Mouse (Mus musculus) cerebellum, adult 2 months (tissue): ENCODE data around the gene Gm13694. TPM values are rescaled to one million over a fixed set of nuclear protein-coding genes. Genes with fewer than 3 reads are reported as not detected.
"Not testable (repeated sequence)": the region's sequence is repeated elsewhere in the genome, so short reads cannot be mapped to it uniquely, and the experiment has no call there.

Source experiments
- DNase-seq, 2 experiments: peaks; one replicate each; pipeline ENCODE4 v3.0.0; 2021
- H3K27ac ChIP-seq: fragments of 200-500 bp; 2 replicates; pipeline ENCODE4 v1.5.1; 2012; ENCODE audit warnings: low read length, control low read depth, inconsistent platforms; ENCODE audit not compliant: insufficient read depth
- H3K27me3 ChIP-seq: fragments of 200-500 bp; 2 replicates; pipeline ENCODE4 v1.6.1; 2012; ENCODE audit warnings: inconsistent platforms, mild to moderate bottlenecking, low read length, moderate library complexity; ENCODE audit not compliant: control insufficient read depth, insufficient read depth
- H3K4me1 ChIP-seq: fragments of 200-500 bp; 2 replicates; pipeline ENCODE4 v1.6.1; 2011; ENCODE audit warnings: low read length; ENCODE audit not compliant: control insufficient read depth, insufficient read depth
- H3K4me3 ChIP-seq: fragments of 200-500 bp; replicated peaks from 2 replicates; pipeline ENCODE3; 2011; ENCODE audit warnings: mild to moderate bottlenecking, low read depth, low read length, control low read depth; ENCODE audit not compliant: insufficient read depth
- CTCF ChIP-seq: fragments of 200-500 bp; IDR thresholded peaks from 2 replicates; pipeline ENCODE4 v1.5.1; 2011; ENCODE audit warnings: low read depth, mild to moderate bottlenecking, control low read depth, low read length, moderate library complexity, borderline replicate concordance; ENCODE audit not compliant: insufficient read depth
- POLR2A ChIP-seq: fragments of 200-500 bp; IDR thresholded peaks from 2 replicates; pipeline ENCODE4 v1.6.1; 2011; ENCODE audit warnings: low read length, control low read depth, borderline replicate concordance; ENCODE audit not compliant: insufficient read depth
- WGBS: fragments of 180-500 bp; shearing (Covaris S2); methylation state at CpG from one replicate; pipeline ENCODE4 v1.1.7; 2018; 5-methylcytosine and 5-hydroxymethylcytosine counted together
- polyA plus RNA-seq: library from polyadenylated mRNA; depleted of rRNA; stranded (reverse); fragments of >200 nt; gene quantifications from 2 replicates; pipeline ENCODE4 v1.2.3, GENCODE M21; 2012

Gene Gm13694
- polyA plus RNA-seq, 1 experiment, result not detected

- H3K27me3 ChIP-seq, H3K4me1 ChIP-seq, H3K4me3 ChIP-seq, H3K27ac ChIP-seq, DNase-seq: not testable (repeated sequence)
- WGBS, result 90% methylated on average over 2 of the region's 3 CpGs
Observed at GRCm38 (mm10) chr2:83994526-83994925, 15.8 kb downstream of the Gm13694 start.

GRCm38 (mm10) chr2:84008913-84009312, 30.2 kb downstream of the Gm13694 start:
- no peak for DNase-seq
- WGBS, result 5% methylated on average over 1 of the region's 1 CpGs
- Histone ChIP-seq H3K27ac (no peak overlapping the region), H3K4me3 (no peak overlapping the region), H3K27me3 (no peaks in the 10 kb centered on the region), H3K4me1 (no peaks in the 10 kb centered on the region)
- TF ChIP-seq CTCF, result no peak
- TF ChIP-seq POLR2A, result no peak

GRCm38 (mm10) chr2:84009818-84010217, 31.1 kb downstream of the Gm13694 start:
- TF ChIP-seq CTCF (no peak), POLR2A (no peak)
- 78% methylated on average over 3 of the region's 3 CpGs for WGBS
- H3K27me3 ChIP-seq, result no peaks in the 10 kb centered on the region
- no peak for DNase-seq
- H3K4me1 ChIP-seq, result no peaks in the 10 kb centered on the region
- H3K27ac ChIP-seq, result no peak overlapping the region
- no peak overlapping the region for H3K4me3 ChIP-seq

GRCm38 (mm10) chr2:84014572-84014971, 35.8 kb downstream of the Gm13694 start:
- TF ChIP-seq CTCF (no peak), POLR2A (no peak)
- H3K27ac ChIP-seq, result no peak overlapping the region
- no peak overlapping the region for H3K4me3 ChIP-seq
- 82% methylated on average over 6 of the region's 6 CpGs for WGBS
- H3K27me3 ChIP-seq, result no peaks in the 10 kb centered on the region
- no peak for DNase-seq
- no peaks in the 10 kb centered on the region for H3K4me1 ChIP-seq

- H3K4me3 ChIP-seq, H3K4me1 ChIP-seq, DNase-seq, H3K27me3 ChIP-seq, H3K27ac ChIP-seq: not testable (repeated sequence)
- 76% methylated on average over 5 of the region's 5 CpGs for WGBS
Observed at GRCm38 (mm10) chr2:84016291-84016690, 37.6 kb downstream of the Gm13694 start.

GRCm38 (mm10) chr2:84018330-84018729, 39.6 kb downstream of the Gm13694 start:
- no peaks in the 10 kb centered on the region for H3K4me1 ChIP-seq
- 29% methylated on average over 3 of the region's 3 CpGs for WGBS
- no peak for TF ChIP-seq CTCF
- no peak for TF ChIP-seq POLR2A
- DNase-seq, result no peak
- H3K27me3 ChIP-seq, result no peaks in the 10 kb centered on the region
- H3K27ac ChIP-seq, result no peak overlapping the region
- H3K4me3 ChIP-seq, result no peak overlapping the region

GRCm38 (mm10) chr2:84019519-84020305, 41.0 kb downstream of the Gm13694 start:
- H3K27me3 ChIP-seq, result no peaks in the 10 kb centered on the region
- WGBS, result 87% methylated on average over 8 of the region's 8 CpGs
- no peak overlapping the region for H3K27ac ChIP-seq
- no peak for DNase-seq
- H3K4me3 ChIP-seq, result no peak overlapping the region
- no peaks in the 10 kb centered on the region for H3K4me1 ChIP-seq
- TF ChIP-seq CTCF (no peak), POLR2A (no peak)

- H3K4me3 ChIP-seq, result no peak overlapping the region
- no peak for DNase-seq
- no peak overlapping the region for H3K27ac ChIP-seq
- 31% methylated on average over 2 of the region's 2 CpGs for WGBS
- no peaks in the 10 kb centered on the region for H3K27me3 ChIP-seq
- TF ChIP-seq POLR2A (no peak), CTCF (no peak)
- no peaks in the 10 kb centered on the region for H3K4me1 ChIP-seq
Observed at GRCm38 (mm10) chr2:84021930-84022329, 43.2 kb downstream of the Gm13694 start.

GRCm38 (mm10) chr2:84022905-84023304, 44.2 kb downstream of the Gm13694 start:
- H3K27me3 ChIP-seq, result no peaks in the 10 kb centered on the region
- no peak overlapping the region for H3K4me3 ChIP-seq
- WGBS, result 98% methylated on average over 2 of the region's 2 CpGs
- TF ChIP-seq CTCF (no peak), POLR2A (no peak)
- DNase-seq, result no peak
- H3K27ac ChIP-seq, result no peak overlapping the region
- H3K4me1 ChIP-seq, result no peaks in the 10 kb centered on the region
